Mouse (Mus musculus) fibroblast of lung, adult 2 months (primary cell): Measurements from ENCODE around the gene Ranbp9.

Experiments used
- DNase-seq: peaks from one replicate; pipeline ENCODE4 v3.0.0-alpha.2; 2011; ENCODE audit warnings: low read depth

The Ranbp9 gene

DNA sequence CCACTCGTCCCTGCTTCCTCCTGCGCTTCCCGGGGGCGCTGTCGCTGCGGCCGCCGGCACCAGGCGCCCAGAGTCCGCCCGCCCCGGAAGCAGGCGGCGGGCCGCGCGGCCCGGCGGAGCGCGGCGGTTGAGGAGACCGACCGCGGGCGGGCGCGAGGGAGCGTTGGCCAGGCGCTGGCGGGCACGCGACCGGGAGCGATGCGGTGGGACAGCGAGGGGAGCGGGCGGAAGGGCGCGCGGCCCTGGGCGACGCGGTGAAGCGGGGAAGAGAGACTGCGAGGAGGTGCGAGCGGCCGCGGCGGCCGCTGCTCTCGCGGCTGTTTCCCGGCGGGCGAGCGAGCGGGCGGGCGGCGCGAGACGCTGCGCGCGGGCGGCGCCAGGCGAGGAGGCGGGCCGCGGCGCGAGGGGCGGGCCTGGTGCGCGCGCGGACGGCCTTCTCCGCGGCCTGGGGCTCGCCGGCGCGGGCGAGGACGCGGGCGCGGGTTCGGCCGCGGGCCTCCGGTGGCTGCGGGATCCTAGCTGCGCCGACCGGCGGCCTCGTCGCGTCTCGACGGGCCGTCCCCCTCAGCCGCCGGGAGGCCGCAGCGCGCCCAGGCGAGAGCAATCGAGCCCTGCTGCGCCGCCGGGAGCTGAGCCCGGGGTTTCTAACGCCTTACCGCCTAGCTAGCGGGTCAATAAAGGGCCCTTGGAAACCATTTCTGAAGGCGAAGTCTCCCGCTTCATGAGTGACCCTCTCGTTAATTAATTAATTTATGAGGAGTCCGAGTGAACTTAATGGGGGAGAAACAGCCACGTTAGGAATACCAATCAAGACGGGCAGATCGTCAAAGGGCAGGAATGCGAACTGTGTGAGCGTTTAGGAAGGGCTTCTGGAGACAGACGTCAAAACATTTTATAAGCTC, at the start of gene Ranbp9:
TSS of gene Ranbp9 (minus strand) at position 326 of the 902 bp plus-strand sequence.
- no peak for DNase-seq

DNA sequence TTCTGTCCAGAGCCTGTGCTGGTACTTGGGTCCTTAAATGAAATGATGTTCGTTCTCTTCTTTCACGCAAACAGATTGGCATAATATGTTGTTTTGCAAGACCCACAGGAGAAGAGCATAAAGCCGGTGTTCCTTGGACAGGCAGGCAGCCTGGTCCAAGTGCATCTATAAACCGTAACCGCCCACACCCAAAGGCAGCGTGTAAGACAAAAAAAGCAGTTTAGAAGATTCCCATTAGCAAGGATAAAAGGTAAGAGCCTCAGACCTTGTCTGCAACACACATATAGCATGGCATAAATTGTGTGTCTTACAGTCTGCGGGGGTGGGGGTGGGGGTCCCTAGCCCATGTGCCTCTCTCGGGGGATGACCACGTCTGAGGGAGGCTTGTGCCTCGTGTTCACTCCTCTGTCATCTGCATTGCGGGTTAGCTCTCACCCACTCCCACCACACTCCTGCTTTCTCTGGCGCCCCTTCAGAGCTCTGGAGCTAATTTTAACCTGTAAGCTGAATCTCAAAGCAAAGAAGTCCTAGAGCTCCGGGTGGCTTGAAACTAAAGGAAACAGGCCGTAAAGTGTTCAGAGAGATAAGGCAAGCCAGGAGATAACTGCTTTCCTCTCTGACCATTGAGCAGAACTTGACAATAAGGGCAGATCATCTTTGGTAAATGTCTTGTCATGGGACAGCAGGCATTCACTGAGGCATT, 49.2 kb upstream of the Ranbp9 start:
- no peak for DNase-seq

DNA sequence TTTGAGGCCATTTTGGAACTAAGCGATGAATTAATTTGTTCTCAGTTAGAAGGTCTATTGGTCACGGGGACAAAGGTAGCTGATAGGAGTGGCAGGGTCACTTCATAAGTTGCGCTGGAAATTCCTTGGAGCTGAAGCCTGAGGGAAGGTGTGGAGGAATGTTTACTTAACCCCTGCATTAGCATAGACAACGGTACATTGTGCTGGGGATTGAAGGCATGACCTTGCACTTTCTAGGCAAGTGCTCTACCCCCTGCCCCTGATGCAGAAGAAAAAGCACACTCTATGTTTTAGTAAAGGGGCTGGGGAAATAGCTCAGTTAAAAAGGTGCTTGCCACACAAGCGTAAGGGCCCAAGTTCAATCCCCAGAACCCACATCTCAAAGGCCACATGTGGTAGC, 45.2 kb upstream of the Ranbp9 start:
- DNase-seq: no peak

DNA sequence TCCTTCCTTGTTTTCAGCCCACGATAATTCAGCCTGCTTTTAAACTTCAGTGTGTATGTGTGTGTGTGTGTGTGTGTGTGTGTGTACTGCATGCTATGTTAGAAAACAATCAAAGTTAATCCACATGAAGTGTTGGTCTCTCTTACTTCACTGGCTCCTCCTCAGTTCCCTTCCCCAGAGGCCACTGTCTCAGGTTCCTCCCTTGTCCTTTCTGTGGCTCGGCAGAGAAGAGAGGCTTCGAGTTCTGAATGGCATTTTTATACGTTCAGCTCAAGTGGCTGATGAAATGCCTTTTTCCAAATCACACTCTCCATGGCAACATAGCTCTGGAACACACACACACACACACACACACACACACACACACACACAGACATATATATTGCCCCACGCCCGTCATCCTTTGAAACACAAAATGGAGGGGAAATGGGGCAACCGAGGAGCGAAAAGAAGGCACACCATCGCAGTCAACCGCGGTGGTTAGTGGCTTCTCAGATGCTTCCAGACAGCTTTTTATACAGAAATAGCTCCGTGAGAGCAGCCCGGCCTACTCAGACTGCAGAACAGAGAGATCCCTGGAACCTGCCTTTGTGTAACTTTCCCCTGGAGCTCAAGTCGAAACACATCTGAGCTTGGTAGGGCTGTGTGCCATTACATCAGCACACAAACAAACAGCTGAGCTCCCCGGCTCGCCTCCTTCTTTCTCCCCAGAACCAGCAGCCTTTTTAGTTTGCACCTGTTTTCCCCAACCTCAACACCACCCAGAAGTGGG, 44.5 kb upstream of the Ranbp9 start:
- peak; percentile 44 for DNase-seq

DNA sequence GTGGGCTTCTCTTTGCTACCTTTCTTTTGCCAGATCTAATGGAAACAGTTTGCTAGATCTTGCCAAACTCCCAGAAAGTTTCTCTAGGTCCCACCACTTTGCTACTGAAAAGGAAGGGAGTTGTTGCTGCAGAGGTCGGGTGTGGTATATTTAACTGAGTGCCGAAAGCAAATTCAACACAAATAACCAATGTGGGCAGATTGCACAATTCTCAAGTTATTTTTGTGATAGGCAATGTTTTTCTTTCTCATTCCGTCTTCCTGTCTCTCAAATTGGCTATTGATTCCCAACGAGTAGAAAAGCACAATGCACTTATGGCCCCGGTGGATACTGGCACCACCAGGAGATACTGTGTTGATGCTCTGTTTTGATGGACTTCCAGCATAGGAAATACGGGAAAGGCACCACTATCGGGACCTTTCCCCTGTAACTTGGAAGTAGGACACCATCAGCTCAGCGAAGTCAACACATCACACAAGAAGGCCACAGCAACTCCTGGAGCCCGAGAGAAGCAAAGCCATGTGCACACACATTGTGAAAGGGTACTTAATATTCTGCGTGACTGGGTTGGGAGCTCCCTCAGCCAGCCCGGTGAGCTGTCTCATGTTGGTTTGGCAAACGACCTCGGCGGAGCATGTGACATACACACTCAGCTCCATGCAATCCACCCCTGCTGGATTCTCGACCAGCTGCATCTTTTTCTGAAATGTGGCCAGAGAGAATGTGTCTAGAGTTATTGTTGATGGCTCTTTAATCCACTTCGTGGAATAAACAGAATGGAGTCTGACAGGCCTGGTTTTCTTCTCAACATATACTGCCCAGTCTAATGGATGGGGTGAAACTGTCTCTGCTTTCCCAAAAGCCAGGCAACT, 43.6 kb upstream of the Ranbp9 start:
- peak; percentile 96 for DNase-seq

DNA sequence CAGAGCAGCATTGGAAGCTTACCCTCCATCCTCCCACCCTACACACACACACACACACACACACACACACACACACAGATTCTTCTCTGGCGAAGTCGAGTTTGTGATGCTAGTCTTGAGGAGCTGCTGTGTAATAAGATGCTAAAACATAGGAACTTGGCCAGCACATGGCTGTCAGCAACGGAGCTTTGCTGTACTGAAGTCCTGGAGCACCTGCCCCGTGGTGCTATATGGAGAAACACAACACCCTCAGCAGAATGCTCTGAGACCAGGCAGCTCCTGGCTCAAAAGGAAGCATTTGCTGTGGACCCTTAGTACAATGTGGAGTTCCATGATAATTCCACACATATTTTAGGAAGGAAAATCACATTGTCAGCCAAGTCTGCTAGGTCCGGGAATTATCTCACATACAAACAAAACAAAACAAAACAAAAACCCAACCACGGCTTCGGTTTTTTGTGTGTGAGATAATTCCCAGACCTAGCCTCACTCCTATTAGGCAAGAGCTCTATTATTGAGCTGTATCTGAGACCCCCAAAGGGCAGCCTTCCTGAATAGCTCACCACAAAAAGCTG, 42.9 kb upstream of the Ranbp9 start:
- peak; percentile 52 for DNase-seq

DNA sequence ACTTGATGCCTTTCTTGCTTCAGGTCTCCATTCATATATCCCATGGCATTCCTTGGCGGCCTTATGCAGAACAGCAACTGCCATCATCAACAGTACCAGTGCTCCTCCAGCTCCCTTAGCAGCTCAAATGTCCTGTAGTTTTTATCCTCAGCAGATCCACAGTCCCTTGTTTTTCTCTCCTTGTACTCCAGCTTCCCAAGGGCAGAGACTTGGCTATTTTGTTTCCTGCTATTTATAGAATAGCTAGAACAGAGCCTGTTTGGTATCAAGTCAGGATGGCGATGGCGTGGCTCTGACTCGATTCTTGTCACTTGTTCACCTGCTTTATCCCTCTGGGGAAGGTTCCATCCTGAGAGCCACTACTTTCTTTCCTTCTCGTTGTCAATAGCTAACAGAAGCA, 40.9 kb upstream of the Ranbp9 start:
- no peak for DNase-seq

DNA sequence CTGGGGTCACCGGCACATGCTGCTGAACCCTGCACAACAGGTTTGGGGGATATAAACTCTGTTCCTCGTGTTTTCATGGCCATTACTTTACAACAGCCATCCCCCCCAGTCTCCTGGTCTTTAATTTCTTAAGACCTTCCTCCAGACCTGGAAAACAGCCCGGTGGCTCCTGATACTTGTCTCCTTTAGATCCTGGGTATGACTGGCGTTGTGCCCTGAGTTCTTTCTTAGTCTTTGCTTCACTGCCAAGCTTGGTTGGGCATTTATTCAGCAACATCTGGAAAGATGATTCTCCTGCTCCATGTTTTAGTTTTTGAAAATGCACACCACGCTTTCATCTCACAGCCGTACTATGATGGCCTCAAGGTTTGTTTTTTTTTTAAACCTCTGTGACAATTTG, 38.2 kb upstream of the Ranbp9 start:
- DNase-seq: peak; percentile 67

DNA sequence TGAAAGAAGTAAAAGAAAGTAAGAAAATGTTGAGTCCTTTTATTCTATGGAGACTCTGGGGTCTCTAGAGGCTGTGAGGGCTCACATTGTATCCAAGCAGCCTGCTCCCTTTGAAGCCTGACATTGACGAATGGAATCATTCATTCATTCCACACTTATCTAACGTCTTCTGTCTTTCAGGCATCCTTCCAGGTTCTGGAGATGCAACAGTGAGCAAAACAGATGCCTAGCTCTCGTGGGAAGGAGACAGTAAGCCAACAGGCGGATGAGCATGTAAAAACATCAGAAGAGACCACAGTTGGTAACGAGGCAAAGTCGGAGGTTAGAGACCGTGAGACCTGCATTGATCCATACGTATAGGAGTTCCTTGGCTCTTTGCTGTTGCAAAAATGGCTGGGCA, 36.3 kb upstream of the Ranbp9 start:
- DNase-seq: no peak

DNA sequence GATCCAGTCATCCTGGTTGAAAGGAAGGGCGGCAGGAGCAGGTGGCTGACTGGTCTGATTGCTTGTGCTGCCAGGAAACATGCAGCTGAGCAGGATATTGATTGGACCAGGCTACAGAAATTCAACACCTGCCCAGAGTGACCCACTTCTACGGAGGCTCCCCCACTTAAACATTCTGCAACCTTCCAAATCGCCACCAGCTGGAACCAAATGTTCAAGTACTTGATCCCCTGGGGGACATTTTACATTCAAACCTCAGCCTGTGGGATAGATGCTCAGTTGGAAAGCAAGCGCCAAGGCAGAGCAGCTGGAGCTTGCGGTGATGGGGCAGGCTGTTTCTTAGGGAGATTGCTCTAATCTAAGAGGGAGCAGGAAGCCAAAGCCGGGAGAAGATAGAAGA, 35.8 kb upstream of the Ranbp9 start:
- no peak for DNase-seq

DNA sequence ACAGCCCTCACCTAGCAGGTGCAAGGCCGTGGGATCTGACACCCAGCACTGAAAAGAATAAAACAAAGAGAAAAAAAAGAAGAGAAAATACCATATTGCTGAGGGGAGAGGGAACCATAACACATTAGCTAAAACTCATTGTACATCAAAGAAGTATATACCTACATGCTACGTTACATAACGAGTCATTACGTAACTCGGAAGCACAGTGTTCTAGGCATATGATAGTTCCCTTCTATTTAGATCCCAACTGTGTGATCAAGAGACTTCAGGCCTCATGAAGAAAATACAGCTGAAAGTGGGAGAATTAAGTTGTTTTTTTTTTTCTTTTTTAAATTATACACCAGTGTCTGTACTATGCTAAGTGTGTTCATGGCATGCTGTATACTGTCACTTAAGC, 35.0 kb upstream of the Ranbp9 start:
- DNase-seq: no peak

DNA sequence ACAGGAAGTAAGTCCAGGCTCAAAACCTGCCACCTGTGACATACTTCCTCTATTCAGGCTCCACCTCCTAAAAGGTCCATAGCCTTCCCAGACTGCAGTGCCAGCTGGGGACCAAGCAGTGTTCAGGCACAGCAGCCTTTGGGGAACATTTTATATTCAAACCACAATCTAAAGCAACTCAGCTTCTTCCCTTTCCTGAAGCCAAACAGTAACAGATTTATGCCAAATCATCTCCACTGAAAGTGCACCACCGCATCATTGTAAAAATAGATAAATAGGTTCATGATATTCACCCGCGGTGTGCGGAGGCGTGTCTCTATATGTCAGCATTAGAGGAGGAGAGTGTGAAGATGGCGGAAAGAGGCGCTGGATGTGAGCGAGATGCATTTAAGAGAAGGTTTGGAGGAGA, 33.9 kb upstream of the Ranbp9 start:
- DNase-seq: no peak

DNA sequence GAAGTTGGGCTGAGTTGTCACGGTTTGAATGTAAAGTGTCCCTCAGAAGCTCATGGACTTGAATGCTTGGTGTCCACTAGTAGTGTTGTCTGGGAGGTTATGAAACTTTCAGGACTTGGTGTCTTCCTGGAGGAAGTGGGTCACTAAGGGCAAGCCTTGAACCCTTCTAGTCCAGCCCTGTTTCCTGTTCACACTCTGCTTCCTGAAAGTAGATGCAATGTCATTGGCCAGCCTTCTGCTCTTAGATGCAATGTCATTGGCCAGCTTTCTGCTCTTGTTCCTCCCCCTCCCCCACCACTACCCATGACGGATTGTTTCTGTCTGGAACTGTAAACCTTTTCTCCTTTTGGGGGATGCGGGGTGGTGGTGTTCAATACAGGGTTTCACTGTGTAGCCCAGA, 31.7 kb upstream of the Ranbp9 start:
- DNase-seq: no peak

DNA sequence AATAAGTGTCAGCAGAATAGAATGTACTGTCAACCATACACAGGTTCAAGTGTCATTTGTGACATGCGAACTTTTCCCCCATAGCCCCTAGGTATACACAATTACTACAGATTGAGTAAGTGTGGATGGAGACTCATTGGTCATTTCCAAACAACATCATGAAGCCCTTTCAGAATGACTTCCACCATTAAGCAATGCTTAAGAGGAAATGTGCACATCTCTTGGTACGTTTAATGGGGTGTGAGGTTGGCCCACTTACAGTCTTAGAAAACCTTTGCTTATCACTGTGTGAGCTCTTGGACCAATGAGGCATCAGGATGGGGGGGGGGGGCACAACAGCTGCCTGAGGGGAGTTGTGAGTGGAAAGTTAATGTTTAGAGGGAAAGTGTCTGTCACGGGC, 24.7 kb upstream of the Ranbp9 start:
- no peak for DNase-seq

DNA sequence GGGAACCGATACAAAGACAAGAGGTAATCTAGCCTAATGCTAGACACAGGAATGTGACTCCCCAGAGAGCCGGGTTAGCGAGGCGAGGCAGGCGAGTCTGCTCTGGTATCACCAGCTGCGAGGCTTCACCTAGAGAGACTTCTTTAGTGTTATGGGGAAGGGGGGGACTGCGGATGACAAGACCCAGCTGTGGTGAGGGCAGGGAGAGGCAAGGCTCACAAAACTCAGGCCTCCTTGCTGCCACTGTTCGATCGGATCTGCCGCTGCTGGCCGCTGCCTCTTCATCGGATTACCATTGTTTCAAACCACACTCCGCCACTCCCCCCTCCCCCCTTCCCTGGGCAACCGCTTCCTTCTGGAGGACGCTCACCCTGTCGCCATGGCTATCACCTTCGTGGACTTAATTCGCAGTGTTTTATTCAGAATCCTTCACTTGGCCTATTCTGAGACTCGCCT, 22.3 kb upstream of the Ranbp9 start:
- no peak for DNase-seq

DNA sequence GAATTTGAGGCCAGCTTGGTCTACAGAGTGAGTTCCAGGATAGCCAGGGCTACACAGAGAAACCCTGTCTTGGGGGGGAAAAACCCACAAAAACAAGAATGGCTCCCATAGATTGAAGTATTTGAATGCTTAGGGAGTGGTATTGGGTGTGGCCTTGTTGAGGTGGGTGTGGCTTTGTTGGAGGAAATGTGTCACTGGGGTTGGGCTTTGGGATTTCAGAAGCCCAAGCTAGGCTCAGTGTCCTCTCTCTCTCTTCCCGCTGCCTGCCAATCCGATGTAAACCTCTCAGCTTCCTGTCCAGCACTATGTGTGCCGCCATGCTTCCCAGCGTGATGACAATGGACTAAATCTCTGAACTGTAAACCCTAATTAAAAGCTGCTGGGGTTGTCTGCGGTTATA, 20.5 kb upstream of the Ranbp9 start:
- DNase-seq: no peak

DNA sequence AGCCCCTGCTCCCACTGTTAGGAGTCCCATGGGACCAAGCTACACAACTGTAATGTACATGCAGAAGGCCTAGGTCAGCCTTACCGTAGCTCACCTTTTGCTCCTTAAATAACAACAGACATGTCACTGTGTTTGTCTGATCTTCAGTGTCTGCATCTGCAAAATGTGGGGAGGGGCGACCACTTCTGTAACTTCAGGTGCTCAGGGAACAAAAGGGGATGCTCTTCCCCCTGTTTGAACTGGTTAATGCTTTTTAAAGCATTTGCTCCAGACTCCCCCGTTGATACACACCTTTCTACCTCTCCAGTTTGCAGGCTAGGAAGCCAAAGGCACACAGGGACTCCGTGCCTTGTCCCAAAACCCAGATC, 19.4 kb upstream of the Ranbp9 start:
- DNase-seq: no peak

DNA sequence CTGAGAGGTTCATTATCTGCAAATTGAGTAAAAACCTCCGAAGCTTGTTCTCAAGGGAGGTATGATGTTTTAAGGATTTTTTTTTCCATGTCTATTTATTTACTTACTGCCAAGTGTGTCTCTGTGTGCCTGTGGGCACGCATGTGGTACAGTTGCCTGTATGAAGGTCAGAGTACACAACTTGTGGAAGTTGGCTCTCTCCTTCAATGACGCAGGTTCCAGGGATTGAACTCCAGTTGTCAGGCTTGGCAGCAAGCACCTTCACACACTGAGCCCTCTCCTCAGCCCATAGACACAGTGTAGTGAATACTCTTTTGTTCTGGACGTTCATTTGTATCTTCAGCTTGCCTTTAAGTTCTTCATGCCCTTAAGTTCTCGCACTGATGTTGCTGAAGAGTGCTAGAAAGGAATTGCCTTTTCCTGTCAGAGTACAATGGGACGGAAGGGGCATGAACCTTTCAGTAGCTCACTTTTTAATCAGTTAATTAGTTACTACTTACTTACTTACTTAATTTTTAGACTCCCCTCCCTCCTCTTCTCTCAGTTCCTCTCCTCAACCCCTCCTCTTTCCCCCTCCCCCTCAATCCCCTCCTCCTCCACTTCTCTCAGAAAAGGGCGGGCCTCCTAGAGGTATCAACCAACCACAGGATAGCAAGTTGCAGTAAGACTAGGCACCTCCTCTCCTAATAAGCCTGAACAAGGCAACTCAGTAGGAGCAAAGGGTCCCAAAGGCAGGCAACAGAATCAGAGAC, 18.8 kb upstream of the Ranbp9 start:
- no peak for DNase-seq

DNA sequence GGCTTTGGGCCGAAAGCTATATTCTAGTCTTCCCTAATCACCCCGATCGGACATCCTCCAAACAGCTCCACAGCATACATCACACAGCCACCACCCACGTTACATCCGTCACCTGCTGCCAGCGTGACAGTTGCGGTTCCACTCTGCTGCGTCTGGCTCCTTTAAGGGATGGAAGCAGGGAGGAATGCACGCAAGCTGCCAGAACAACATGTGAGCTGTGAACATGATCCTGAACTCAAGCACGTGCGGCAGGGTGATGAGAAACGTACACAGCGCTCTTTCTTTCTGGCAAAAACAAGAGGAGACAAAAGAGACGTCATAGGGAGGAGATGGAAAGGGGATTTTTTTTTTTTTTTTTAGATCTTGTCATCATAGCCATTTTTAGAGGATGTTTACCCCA, 17.8 kb upstream of the Ranbp9 start:
- no peak for DNase-seq

DNA sequence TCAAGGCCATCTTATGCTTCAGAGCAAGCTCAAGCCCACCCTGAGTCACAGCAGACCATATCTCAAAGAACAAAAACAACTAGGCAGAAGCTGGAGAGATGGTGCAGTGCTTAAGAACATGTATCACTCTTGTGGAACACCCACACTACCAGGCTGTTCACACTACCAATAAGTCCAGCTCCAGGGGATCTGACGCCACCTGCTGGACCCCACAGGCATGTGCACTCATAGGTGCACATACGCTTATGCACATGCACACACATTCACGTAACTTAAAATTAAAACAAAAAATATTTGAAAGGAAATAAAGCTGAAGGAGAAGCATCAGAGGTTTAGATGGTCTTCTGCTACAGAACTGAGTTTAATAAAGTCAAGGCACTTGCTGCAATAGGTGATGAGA, 16.7 kb upstream of the Ranbp9 start:
- no peak for DNase-seq

DNA sequence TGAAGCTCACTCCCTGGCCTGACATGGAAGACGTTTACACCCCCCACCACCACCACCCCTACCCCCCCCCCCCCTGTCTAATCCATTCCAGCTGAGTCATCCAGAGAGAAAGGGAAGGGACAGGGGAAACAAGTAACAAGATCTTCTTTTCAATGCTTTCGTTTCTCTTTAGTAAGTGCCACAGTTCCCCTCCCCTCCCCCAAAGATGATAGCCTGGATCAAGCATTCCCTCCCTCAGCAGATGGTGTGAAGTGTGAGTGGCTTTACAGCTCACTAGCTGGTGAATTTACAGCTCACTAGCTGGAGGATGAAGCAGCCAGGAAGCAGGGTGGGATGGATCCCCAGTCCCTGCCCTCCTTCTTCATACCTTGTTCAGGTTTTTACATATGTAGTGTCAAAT, 15.6 kb upstream of the Ranbp9 start:
- no peak for DNase-seq
